Mouse (Mus musculus): ENCODE measurements around the gene Trappc3l. TPM values are rescaled to one million over a fixed set of nuclear protein-coding genes. Genes with fewer than 3 reads are reported as not detected.

The Trappc3l gene
- total RNA-seq, 1 experiment from 2014 or later, result not detected

DNA sequence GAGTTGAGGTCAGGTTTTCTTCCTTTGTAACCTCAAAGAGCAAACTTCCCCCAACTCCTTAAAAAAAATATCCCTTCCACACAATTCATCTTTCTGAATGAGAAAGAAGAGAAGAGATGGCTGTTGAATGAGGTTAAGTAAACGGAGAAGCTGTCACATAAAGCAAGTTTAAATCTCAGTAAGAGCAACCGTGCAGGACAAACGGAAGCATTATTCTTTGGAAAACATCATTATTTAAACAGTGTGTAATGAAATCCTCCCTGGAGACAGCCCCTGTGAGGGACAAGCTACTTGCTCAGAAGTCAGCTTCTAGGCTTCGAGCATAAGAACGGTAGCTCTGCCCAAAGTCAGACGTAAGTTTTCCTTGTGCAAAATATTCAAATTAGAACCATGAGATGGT, 113.1 kb downstream of the Trappc3l start:
- ATAC-seq (replicated peaks; ENCODE audit: insufficient number of reproducible peaks, low FRiP score, low TSS enrichment, poor library complexity, severe bottlenecking), result no peak

DNA sequence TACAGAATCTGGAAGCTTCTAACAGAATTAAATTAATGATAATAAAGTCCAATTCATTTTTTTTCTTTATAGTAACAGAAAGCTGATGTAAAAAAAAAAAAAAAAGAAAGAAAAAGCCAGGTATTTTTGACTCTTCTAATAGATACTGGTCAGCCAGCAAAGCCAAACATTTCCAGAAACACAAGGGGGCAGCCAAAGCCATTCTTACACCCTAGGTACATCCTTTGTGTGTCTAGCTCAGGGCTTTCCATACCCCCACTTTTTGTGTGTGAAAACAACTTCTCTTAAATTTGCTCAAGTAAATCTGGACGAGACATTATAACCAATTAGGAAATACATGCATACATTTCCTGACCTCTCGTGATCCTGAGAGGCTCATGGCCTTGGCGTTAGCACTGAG, 114.4 kb downstream of the Trappc3l start:
- 0 out of 2 replicates have a peak, but pooled peaks have one; percentile 40 for ATAC-seq (replicated peaks; ENCODE audit: insufficient number of reproducible peaks, low FRiP score, low TSS enrichment, poor library complexity, severe bottlenecking)

DNA sequence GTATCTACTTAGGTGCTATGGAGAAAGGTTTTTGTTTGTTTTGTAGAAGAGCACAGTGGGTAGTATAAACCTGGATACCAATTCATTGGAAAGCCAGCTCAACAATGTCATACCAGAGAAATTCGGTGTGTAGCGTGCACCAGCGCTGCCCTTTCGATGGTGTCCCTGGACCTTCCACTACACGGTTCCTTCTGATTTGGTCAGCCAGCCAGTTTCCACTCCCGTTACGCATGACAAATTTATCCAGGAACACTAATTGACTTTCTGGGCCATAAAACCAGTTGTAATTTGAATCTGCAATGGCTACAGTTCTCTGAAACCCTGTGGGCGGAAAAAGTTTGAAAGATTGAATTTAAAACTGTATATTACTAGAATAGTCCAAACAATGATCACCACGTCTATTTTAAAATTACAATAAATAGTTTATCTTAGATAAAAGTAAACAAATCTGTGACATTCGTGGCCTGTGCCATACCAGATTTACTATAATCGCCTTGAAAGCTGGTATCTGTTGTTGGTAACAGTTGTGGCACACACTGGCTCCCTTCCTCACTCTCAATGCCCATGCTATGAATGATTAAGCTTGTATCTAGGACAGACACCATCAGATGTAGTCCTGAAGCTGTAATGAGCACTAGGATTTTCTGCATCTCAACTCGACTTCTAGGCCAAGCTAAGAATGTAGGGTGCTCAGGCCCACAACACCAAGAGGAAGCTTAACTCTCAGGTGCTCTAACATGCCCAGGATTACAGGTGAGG, 118.6 kb downstream of the Trappc3l start:
- no peak for ATAC-seq (replicated peaks; ENCODE audit: insufficient number of reproducible peaks, low FRiP score, low TSS enrichment, poor library complexity, severe bottlenecking)

Other genes with a start within 250 kb of the Trappc3l start
- not detected in 3 replicates for gene Sult3a1, start 179.9 kb upstream of the Trappc3l start, total RNA-seq (2017)
- gene Rsph4a, start 132.5 kb upstream of the Trappc3l start, total RNA-seq (2017), result not detected in 3 replicates
- gene Zup1, start 86.3 kb upstream of the Trappc3l start, total RNA-seq (2017), result 75.7 to 106 TPM (median 102 TPM) in 3 replicates
- 87.2 to 102 TPM (median 97.4 TPM) in 3 replicates for gene Rwdd1, start 18.0 kb upstream of the Trappc3l start, total RNA-seq (2017)
- gene Calhm4, start 6.7 kb downstream of the Trappc3l start, total RNA-seq (2017), result not detected in 3 replicates
- gene Calhm5, start 58.9 kb downstream of the Trappc3l start, total RNA-seq (2017), result not detected in 3 replicates
- gene Calhm6, start 90.4 kb downstream of the Trappc3l start, total RNA-seq (2017), result 23.3 to 41.0 TPM (median 24.7 TPM) in 3 replicates
- gene Dse, start 170.1 kb downstream of the Trappc3l start, total RNA-seq (2017), result 52.8 to 55.4 TPM (median 53.9 TPM) in 3 replicates
- gene Tspyl1, start 244.6 kb downstream of the Trappc3l start, total RNA-seq (2017), result 84.6 to 91.2 TPM (median 86.2 TPM) in 3 replicates

Measured in monocyte, adult 5-6 weeks (primary cell).